14 mouse cellular contexts compared by ENCODE assay signal in the genomic region with DNA sequence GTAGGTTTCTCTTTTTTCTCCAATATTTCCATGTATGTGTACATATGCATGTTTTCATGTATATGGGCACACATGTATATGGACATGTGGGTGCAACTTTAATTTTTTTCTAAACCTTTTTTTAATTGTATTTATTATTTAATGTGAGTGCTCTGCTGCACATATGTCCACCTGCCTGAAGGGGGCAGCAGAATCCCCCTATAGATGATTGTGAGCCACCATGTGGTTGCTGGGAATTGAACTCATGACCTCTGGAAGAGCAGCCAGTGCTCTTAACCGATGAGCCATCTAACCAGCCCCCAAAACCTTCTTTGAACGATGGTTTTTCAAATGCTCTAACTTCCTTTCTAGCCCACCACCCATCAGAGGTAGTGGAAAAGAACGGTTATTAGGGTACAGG. TPM values are rescaled to one million over a fixed set of nuclear protein-coding genes. Genes with fewer than 3 reads are reported as not detected.
DNase-seq lines count a peak whose midpoint lies in the region; ATAC-seq and TF ChIP-seq lines count a peak whose summit lies in the region.
"Had no signal": no experiment of that assay in that cellular context is flagged by ENCODE, and none has a peak within 500 bp of the region (broad histone marks: within the 10 kb centered on the region; RNA-seq: fewer than 3 reads in every experiment).

No protein-coding gene starts in this region.

- no peaks in the 10 kb centered on the region for H3K9me3 ChIP-seq in kidney, postnatal 0 days (replicated peaks; ENCODE audit: low read length)
- H3K9me3 ChIP-seq in MEL (replicated peaks; ENCODE audit: insufficient read depth, low read length), result no peaks in the 10 kb centered on the region
- H3K9me3 ChIP-seq: stomach, embryonic 15.5 days had no signal

- no peak for TF ChIP-seq POLR2A in thymus, adult 2 months (IDR thresholded peaks at IDR 0.05; ENCODE audit: control insufficient read depth, extremely low read depth, insufficient read depth, low read length, poor library complexity)
- TF ChIP-seq POLR2A in MEL (IDR thresholded peaks at IDR 0.05; ENCODE audit: control insufficient read depth in 1 of 2, insufficient read depth in 1 of 2, low read depth in 1 of 2, low read length in 2 of 2, poor library complexity in 1 of 2), result no peak

- no peak overlapping the region for H3K9ac ChIP-seq in kidney, postnatal 0 days (ENCODE audit: low read depth, low read length)
- H3K9ac ChIP-seq in MEL (ENCODE audit: control insufficient read depth, low read depth, low read length, poor library complexity, severe bottlenecking), result no peak overlapping the region
- H3K9ac ChIP-seq: stomach, embryonic 15.5 days had no signal

- no peaks in the 10 kb centered on the region for H3K79me2 ChIP-seq in MEL (ENCODE audit: control insufficient read depth, insufficient read depth, low read length, poor library complexity)

- H3K27me3 ChIP-seq in kidney, postnatal 0 days (ENCODE audit: insufficient read depth, low read length), result no peaks in the 10 kb centered on the region
- H3K27me3 ChIP-seq in thymus, adult 2 months (ENCODE audit: control insufficient read depth, insufficient read depth, low read length), result no peaks in the 10 kb centered on the region
- H3K27me3 ChIP-seq in MEL (ENCODE audit: control insufficient read depth in 1 of 2, insufficient read depth in 2 of 2, low read length in 2 of 2), result no peaks in the 10 kb centered on the region
- no peaks in the 10 kb centered on the region for H3K27me3 ChIP-seq in splenic B cell, adult 2 months (ENCODE audit: control insufficient read depth, insufficient read depth, low read length, poor library complexity, severe bottlenecking)
- H3K27me3 ChIP-seq: stomach, embryonic 15.5 days had no signal

- ATAC-seq in kidney, postnatal 0 days (replicated peaks; ENCODE audit: low FRiP score, low read depth), result no peak

- DNase-seq in kidney, postnatal 0 days (ENCODE audit: low spot score), result no peak
- no peak for DNase-seq in kidney, adult 9 months
- peak; percentile 18 for DNase-seq in thymus, postnatal 14 days
- no peak for DNase-seq in thymus, adult 2 months
- peak; percentile 63 for DNase-seq in MEL (ENCODE audit: low read depth, low spot score)
- DNase-seq in splenic B cell, adult 2 months (ENCODE audit: low read depth, low spot score), result peak; percentile 33
- no peak for DNase-seq in left cerebral cortex, adult 11 months (ENCODE audit: low spot score)
- DNase-seq in cerebellum, adult 9-10 months, result no peak
- DNase-seq: cerebellum, adult 8-10 months; heart, postnatal 14 days; kidney, postnatal 10 days; right cerebral cortex, postnatal 25 days had no signal

- peak; percentile 51 for TF ChIP-seq RAD21 in MEL (IDR thresholded peaks at IDR 0.05; ENCODE audit: low read depth, low read length)

- no peak overlapping the region for H3K4me2 ChIP-seq in kidney, postnatal 0 days (ENCODE audit: low read length)
- H3K4me2 ChIP-seq: stomach, embryonic 15.5 days had no signal

- no peak for TF ChIP-seq EP300 in MEL (IDR thresholded peaks at IDR 0.05; ENCODE audit: low read depth in 1 of 2, low read length in 2 of 2)

- H3K4me1 ChIP-seq in kidney, postnatal 0 days (replicated peaks; ENCODE audit: insufficient read depth, low read length), result no peaks in the 10 kb centered on the region
- H3K4me1 ChIP-seq in thymus, adult 2 months (replicated peaks; ENCODE audit: control insufficient read depth, insufficient read depth, low read length), result no peaks in the 10 kb centered on the region
- H3K4me1 ChIP-seq in MEL (ENCODE audit: control insufficient read depth in 1 of 2, insufficient read depth in 2 of 2, low read length in 2 of 2), result no peaks in the 10 kb centered on the region
- H3K4me1 ChIP-seq: stomach, embryonic 15.5 days had no signal

- TF ChIP-seq CTCF in kidney, postnatal 0 days (IDR thresholded peaks at IDR 0.05; ENCODE audit: low read depth), result peak; percentile 37; the same call in 1 of the 2 replicates
- no peak for TF ChIP-seq CTCF in thymus, adult 2 months (IDR thresholded peaks at IDR 0.05; ENCODE audit: borderline replicate concordance, control insufficient read depth, extremely low read depth, insufficient read depth, low read length, poor library complexity)
- TF ChIP-seq CTCF in MEL (IDR thresholded peaks at IDR 0.05 in 2 of 3, conservative IDR thresholded peaks at IDR 0.05 in 1 of 3; ENCODE audit: control insufficient read depth in 1 of 3, insufficient read depth in 1 of 3, low read depth in 2 of 3, low read length in 3 of 3, poor library complexity in 1 of 3, severe bottlenecking in 1 of 3), result peak; percentile 56 to 69 (median 63)

- no peaks in the 10 kb centered on the region for H3K36me3 ChIP-seq in kidney, postnatal 0 days (ENCODE audit: insufficient read depth, low read length)
- no peaks in the 10 kb centered on the region for H3K36me3 ChIP-seq in thymus, adult 2 months (ENCODE audit: control insufficient read depth, insufficient read depth, low read length)
- no peaks in the 10 kb centered on the region for H3K36me3 ChIP-seq in MEL (ENCODE audit: control insufficient read depth in 1 of 2, insufficient read depth in 2 of 2, low read length in 2 of 2)
- no peaks in the 10 kb centered on the region for H3K36me3 ChIP-seq in splenic B cell, adult 2 months (ENCODE audit: control insufficient read depth, insufficient read depth, low read length, poor library complexity, severe bottlenecking)
- H3K36me3 ChIP-seq: stomach, embryonic 15.5 days had no signal

- no peak overlapping the region for H3K4me3 ChIP-seq in kidney, postnatal 0 days (replicated peaks; ENCODE audit: low read depth, low read length)
- H3K4me3 ChIP-seq in thymus, adult 2 months (ENCODE audit: control insufficient read depth, insufficient read depth, low read length), result no peak overlapping the region
- H3K4me3 ChIP-seq in MEL (ENCODE audit: control insufficient read depth in 1 of 2, insufficient read depth in 1 of 2, low read depth in 2 of 2, low read length in 2 of 2), result no peak overlapping the region
- H3K4me3 ChIP-seq: erythroblast, embryonic 14.5 days; stomach, embryonic 15.5 days had no signal

- 78% methylated on average over 3 of the region's 3 CpGs for WGBS in kidney, postnatal 0 days
- 76% methylated on average over 3 of the region's 3 CpGs for WGBS in thymus, adult 2 months

- H3K27ac ChIP-seq in kidney, postnatal 0 days, result no peak overlapping the region
- no peak overlapping the region for H3K27ac ChIP-seq in thymus, adult 2 months (ENCODE audit: control insufficient read depth, insufficient read depth, low read length)
- H3K27ac ChIP-seq in MEL (ENCODE audit: control insufficient read depth, low read depth, low read length), result no peak overlapping the region
- H3K27ac ChIP-seq: stomach, embryonic 15.5 days had no signal

TF ChIP-seq in MEL, 35 proteins besides CTCF, POLR2A, EP300 and RAD21:
- TF ChIP-seq GATA1 (IDR thresholded peaks at IDR 0.05; ENCODE audit: low read depth, low read length) (0 out of 2 replicates have a peak, but pooled peaks have one; percentile 2), POLR2AphosphoS5 (IDR thresholded peaks at IDR 0.05; ENCODE audit: borderline replicate concordance, low read depth, low read length) (no peak), TAL1 (IDR thresholded peaks at IDR 0.05; ENCODE audit: low read length) (no peak), SMC3 (IDR thresholded peaks at IDR 0.05; ENCODE audit: low read depth, low read length) (peak; percentile 35), ZC3H11A (IDR thresholded peaks at IDR 0.05; ENCODE audit: low read depth, low read length) (0 out of 2 replicates have a peak, but pooled peaks have one; percentile 19)

RNA-seq across cellular contexts. Expression of gene Cenpa, which starts 17.4 kb away (rescaled TPM):
- polyA plus RNA-seq in kidney, postnatal 0 days (2015; fragmentation: Nextera tagmentation; extraction: Ambion mirVana), result 171 and 175 TPM in 2 replicates
- polyA plus RNA-seq in thymus, adult 2 months (2012; rRNA removed), result 161 and 208 TPM in 2 replicates
- total RNA-seq in MEL (2012; rRNA removed), result 341 and 345 TPM in 2 replicates
- polyA plus RNA-seq in MEL (2012; ENCODE audit: insufficient read depth in 1 of 2, insufficient read length in 2 of 2, low read depth in 1 of 2, low replicate concordance in 2 of 2, missing spikeins in 1 of 2), result 100 to 1,000 TPM; 100 to 566 TPM

RNA-seq across cellular contexts. Expression of gene Dpysl5, which starts 27.4 kb away (rescaled TPM):
- polyA plus RNA-seq in kidney, postnatal 0 days (2015; fragmentation: Nextera tagmentation; extraction: Ambion mirVana), result 1.7 and 2.1 TPM in 2 replicates
- 0.75 and 0.92 TPM in 2 replicates for polyA plus RNA-seq in thymus, adult 2 months (2012; rRNA removed)
- total RNA-seq in MEL (2012; rRNA removed), result not detected in 2 replicates
- polyA plus RNA-seq in MEL (2012; ENCODE audit: insufficient read depth in 1 of 2, insufficient read length in 2 of 2, low read depth in 1 of 2, low replicate concordance in 2 of 2, missing spikeins in 1 of 2), result not detected
- polyA plus RNA-seq: erythroblast, embryonic 14.5 days had no signal

RNA-seq across cellular contexts. Expression of gene Slc35f6, which starts 36.3 kb away (rescaled TPM):
- polyA plus RNA-seq in kidney, postnatal 0 days (2015; fragmentation: Nextera tagmentation; extraction: Ambion mirVana), result 24.8 and 26.7 TPM in 2 replicates
- polyA plus RNA-seq in thymus, adult 2 months (2012; rRNA removed), result 71.8 and 88.0 TPM in 2 replicates
- total RNA-seq in MEL (2012; rRNA removed), result 15.7 and 18.0 TPM in 2 replicates
- 10 to 100 TPM in 1 of 2 experiments, not detected in 1; 32.4 TPM for polyA plus RNA-seq in MEL (2012; ENCODE audit: insufficient read depth in 1 of 2, insufficient read length in 2 of 2, low read depth in 1 of 2, low replicate concordance in 2 of 2, missing spikeins in 1 of 2)

Comparison
In these comparisons a context has a peak if more than half of its experiments do, and no peak if none do; other contexts are left out.
1. DNase-seq: peak in thymus, postnatal 14 days (single experiment), MEL (single experiment) and splenic B cell, adult 2 months (single experiment); none in kidney, postnatal 0 days (single experiment), kidney, adult 9 months (single experiment), thymus, adult 2 months (single experiment), left cerebral cortex, adult 11 months (single experiment) and cerebellum, adult 9-10 months (single experiment).